Mouse (Mus musculus): ENCODE data around the gene Ins2.
A peak's percentile ranks its signal among the peaks of the same experiment; 100 is the strongest.

The Ins2 gene

GRCm38 (mm10) chr7:142664465-142665029, 78.6 kb downstream of the Ins2 start:
- DNase-seq (ENCODE audit: low spot score), result no peak

GRCm38 (mm10) chr7:142663931-142664421, 79.2 kb downstream of the Ins2 start:
- DNase-seq (ENCODE audit: low spot score), result peak; percentile 18

DNA sequence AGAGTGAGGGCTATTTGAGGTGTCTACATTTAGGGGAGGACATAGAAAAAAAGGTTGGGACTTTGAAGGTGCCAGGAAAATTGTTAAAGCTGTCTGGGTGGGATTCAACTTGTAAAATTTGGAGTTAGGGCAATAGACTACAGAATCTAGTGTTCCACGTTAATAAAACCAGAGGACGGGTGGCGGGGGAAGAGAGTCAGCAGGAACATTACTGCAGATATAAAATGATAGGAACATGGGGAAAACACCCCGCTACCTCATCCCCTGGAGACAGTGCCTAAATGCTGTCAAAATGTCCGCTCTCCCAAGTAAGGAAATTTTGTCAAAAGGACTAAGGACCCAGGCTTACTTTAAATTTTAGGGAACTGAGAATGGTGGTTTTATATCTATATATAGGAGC, 80.0 kb downstream of the Ins2 start:
- DNase-seq (ENCODE audit: low spot score), result no peak

- DNase-seq (ENCODE audit: low spot score), result no peak
Observed at GRCm38 (mm10) chr7:142661811-142662210, 81.4 kb downstream of the Ins2 start.

DNA sequence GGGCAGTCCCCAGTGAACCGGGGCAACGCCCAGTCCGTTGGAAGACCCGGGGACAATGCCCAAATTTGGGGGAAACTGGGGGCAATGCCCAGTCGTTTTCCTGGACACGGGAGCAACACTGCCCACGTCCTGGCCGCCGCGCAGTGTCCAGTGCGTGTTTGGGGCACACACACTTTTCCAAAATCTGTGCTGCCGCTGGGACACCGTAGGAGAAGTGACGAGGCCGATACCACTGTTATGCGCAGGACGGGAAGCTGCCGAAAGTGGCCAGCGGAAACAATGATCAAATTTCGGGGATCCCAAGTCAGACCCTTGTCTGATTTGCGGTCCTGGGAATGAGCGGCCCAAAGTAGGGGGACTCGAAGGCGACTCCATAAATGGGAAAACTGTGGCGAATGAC, 82.1 kb downstream of the Ins2 start:
- no peak for DNase-seq (ENCODE audit: low spot score)

- DNase-seq (ENCODE audit: low spot score), result no peak
Observed at GRCm38 (mm10) chr7:142660651-142660945, 82.6 kb downstream of the Ins2 start.

GRCm38 (mm10) chr7:142659767-142660650, 83.2 kb downstream of the Ins2 start:
- no peak for DNase-seq (ENCODE audit: low spot score)

DNA sequence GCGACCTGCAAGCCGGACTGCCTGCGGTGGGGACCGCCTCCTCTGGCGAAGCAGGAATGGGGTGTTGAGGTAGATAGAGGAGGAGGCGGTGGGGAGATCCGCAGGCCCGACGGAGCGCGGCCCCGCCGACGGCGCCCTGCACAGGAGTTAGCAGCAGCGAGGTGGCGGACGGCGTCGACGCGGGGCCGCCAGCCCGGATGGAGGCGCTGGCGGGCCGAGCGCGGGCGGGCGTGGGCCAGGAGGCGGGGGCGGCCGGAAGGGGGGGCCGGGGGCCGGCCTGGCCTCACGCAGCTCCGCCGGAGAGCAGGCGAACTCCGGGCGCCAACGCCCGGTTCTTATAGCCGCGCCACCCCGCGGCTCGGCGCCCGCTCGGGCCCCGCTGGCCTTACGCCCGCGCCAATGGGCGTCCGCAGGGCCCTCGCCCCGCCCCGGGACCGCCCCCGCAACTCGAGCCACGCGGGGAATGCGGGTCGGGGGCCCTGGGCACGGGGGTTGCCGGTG, 84.0 kb downstream of the Ins2 start:
- peak; percentile 15 for DNase-seq (ENCODE audit: low spot score)

GRCm38 (mm10) chr7:142658681-142659180, 84.5 kb downstream of the Ins2 start:
- no peak for DNase-seq (ENCODE audit: low spot score)

GRCm38 (mm10) chr7:142657821-142658614, 85.2 kb downstream of the Ins2 start:
- no peak for DNase-seq (ENCODE audit: low spot score)

GRCm38 (mm10) chr7:142657341-142657791, 85.8 kb downstream of the Ins2 start:
- no peak for DNase-seq (ENCODE audit: low spot score)

GRCm38 (mm10) chr7:142656055-142656454, 87.1 kb downstream of the Ins2 start:
- DNase-seq (ENCODE audit: low spot score), result no peak

DNA sequence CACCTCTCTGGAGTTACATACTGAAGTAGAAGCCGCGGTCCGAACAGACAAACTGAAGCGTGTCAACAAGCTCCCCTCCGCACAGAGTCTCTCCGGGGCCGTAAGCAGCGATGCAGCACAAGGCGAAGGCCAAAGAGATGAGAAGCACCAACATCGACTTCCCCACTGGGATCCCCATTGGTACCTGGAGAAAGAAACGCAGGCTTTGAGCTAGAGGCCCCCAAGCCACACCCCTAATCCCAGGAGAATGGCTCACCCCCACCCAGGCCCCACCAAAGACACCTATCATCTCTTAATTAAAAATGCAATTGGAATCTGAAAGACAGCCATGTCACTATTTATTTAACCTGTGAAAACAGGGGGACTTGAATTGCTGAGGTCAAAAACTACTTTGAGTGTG, 87.5 kb downstream of the Ins2 start:
- no peak for DNase-seq (ENCODE audit: low spot score)

DNA sequence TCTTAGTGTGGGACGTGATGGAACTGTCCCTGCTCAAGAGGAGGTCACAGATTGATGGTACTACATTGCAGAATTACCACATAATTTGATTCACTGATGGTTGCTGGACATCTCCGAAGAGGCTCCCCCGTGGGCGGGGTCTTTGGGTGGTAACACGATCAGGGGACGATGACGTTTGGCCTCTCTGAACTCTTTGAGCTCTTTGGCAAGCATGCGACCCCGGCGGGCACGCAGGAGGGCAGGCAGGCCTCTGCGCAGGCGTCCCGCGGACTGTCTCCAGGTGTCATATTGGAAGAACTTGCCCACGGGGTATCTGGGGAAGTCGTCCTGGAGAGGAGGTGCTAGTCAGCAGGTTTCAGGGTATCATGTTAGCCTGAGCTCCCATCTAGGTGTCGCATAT, 89.5 kb downstream of the Ins2 start:
- DNase-seq (ENCODE audit: low spot score), result no peak

DNA sequence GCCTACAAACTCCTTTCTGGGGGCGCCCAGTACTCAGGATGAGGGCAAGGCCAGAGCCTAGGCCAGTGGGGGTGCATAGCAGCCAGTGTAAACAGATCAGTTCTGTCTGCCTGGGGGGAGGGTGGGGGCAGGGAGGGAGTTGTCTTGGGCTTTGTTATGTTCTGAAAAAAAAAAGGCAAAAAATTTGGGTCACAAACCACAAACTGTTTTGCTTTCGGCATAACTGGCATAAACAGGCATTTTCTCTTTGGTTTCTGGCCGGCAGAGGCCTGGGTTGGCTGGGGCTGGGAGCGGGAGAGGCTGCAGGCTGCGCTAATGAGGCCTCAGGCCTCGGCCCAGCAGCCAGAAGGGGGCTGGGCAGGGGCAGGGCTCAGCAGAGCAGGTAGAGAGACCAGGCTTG, 96.5 kb downstream of the Ins2 start:
- DNase-seq (ENCODE audit: low spot score), result no peak

GRCm38 (mm10) chr7:142645045-142645444, 98.1 kb downstream of the Ins2 start:
- no peak for DNase-seq (ENCODE audit: low spot score)

GRCm38 (mm10) chr7:142636178-142636577, 107.0 kb downstream of the Ins2 start:
- no peak for DNase-seq (ENCODE audit: low spot score)

- DNase-seq (ENCODE audit: low spot score), result no peak
Observed at GRCm38 (mm10) chr7:142630691-142631090, 112.5 kb downstream of the Ins2 start.

- no peak for DNase-seq (ENCODE audit: low spot score)
Observed at GRCm38 (mm10) chr7:142629806-142630205, 113.4 kb downstream of the Ins2 start.

Data from ovary, postnatal 14 days (tissue).